Mouse (Mus musculus): ENCODE data around the gene Wfdc12. TPM values are rescaled to one million over a fixed set of nuclear protein-coding genes. Genes with fewer than 3 reads are reported as not detected.

The Wfdc12 gene
- total RNA-seq, 2 experiments from 2014 or later = not detected

DNA sequence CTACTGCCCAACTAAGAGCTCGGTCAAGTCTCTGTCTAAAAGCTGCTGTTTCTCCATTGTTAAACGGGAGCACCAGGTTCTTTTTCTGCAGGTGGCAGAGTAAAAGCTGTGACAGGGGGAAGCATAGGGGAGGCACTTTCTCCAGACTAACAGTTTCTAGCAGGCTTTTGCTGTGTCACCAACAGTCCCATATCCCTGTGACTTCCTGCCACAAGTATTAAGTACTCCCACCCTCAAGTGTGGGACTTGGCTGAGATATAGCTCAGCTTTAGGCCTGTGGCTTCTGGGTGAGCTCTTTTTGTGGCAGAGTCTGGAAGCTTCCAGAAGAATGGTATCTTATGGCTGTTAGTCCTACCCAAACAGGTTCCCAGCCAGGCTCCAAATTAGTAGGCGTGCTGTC is 14.6 kb downstream of the Wfdc12 start:
- no peak for DNase-seq

DNA sequence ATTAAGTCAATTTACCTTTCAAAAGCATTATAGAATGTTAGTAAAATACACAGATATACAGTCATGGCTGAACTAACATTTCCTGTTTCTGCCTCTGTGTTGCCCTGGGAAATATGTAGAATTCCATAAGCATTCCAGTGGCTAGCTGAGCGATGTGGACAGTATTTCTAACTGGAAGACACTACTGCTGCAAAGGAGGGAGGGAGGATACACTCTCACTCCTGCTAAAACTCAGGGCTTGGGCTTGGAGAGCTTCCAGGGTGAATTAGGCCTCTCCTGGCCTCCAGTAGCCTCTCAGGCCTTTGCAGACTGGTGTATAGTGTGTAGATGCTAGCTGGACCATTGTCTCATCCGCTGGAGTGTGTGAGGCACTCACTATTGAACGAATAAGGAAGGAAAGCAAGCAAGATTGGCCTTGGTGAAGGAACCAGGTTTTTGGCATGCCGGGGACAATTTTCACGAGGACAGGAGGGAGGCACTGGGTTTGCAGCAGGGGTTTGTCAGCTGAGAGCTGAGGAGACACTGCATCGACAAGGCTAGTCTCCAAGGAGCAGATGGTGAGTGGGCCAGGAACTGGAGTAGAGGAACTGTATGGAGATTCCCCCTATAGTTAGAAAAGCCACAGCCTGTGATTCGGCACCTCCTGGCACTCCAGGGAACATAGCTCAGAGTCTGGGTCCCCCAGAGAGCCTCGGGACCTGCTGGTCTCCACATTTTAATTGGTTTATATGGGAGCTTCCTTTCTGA is 15.6 kb downstream of the Wfdc12 start:
- DNase-seq = no peak

DNA sequence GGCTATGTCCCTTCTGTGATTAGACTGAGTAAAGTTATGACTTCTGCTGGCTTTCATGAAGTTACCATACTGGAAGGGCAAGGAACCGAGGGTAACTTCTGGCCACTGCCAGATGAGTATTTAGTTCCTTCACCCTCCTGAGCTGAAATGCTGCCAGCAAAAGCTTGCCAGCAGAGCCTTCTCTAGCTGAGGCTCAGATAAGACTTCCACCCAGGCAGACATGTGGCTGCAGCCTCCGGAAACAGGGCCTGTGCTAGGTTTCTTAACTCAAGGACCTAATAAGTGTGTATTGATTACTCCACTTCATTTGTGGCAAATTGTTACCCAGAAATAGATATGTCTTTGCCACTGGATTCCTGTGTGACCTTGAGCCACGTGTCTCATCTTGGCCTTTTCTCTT is 17.0 kb downstream of the Wfdc12 start:
- peak; percentile 29 for DNase-seq

GRCm38 (mm10) chr2:164170902-164171301 is 19.5 kb downstream of the Wfdc12 start, which contains the start of gene Kcns1:
Kcns1 (minus strand) TSS chr2:164171113.
- DNase-seq = no peak

- no peak for DNase-seq
These were observed 20.1 kb downstream of the Wfdc12 start for GRCm38 (mm10) chr2:164170326-164170725.

DNA sequence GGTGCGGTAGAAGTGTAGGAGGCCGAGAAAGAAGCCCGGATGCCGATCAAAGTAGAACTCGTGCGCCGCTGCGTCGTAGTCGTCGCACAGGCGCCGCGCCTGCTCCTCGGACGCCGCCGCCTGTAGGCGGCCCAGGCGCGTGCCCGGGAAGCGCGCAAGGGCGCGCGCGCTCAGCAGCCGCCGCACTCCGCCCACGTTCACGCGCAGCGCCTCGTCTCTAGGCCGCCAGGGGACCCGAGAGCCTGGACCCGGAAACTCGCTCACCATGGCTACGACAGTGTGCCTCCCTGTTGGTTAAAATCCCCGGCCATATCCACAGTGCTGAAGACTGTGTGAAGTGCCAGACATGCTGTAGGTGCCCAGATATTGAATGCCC is 21.8 kb downstream of the Wfdc12 start:
- no peak for DNase-seq

- no peak for DNase-seq
These were observed 22.4 kb downstream of the Wfdc12 start for GRCm38 (mm10) chr2:164167752-164168570.

GRCm38 (mm10) chr2:164164941-164165340 is 25.5 kb downstream of the Wfdc12 start:
- DNase-seq = no peak

DNA sequence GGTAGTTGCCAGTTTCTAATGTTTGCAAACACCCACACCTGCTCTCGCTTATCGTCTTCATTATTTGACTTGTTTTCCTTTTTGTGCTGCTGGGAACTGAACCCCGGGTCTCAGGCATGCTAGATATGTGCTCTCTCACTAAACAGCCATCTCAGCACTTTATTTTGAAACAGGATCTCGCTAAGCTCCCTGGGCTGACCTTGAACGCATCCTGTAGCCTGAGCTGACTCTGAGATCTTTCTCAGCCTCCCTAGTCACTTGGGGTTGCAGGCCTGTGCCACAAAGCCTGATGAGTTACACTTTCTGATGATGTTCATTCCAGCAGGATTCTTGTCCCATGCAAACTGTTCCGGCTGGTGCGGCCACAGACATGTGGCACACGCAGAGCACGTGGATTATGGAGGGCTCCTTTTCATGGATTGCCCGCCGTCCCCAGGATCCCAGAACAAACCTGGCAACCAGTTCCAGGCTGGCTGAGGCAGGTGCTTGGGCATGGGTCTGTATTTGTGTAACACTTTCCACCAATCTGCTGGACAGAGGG is 28.8 kb downstream of the Wfdc12 start:
- no peak for DNase-seq

DNA sequence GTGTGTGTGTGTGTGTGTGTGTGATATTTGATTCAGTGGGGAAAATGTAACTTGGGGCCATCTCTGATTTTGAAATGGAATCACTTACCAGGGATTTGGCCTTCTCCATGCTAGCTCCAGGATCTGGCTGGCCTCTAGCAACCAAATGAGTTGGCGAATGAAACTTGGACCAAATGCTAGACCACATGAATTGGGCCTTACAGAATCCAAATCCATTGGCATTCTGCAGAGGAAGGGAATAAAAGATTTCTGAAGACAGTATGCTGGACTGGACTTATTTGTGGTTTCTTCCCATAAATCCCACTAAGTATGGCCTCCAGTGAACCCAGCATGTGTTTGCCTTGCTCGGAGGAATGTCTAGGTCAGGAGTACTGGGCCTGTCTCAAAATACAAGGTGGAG is 31.6 kb downstream of the Wfdc12 start:
- DNase-seq = no peak

DNA sequence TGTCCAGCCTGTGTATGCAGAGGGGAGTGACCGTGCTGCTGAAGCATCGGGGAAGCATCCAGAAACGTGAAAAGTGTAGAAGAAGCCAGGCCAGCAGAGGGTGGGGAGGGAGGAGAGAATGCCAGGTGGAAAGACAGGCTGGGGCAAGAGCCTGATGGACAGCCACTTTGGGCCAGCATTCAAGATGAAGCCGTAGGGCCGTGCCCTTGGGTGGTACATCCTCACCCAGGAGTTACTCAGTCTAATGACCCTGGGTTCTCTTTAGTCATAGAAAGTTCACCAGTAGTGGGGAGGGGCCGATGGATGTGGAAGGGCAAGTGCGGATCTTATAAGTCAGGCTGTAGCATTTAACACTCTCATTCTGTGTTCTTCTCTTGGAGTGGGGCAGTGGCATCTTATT is 34.2 kb downstream of the Wfdc12 start:
- no peak for DNase-seq

- no peak for DNase-seq
These were observed 36.4 kb downstream of the Wfdc12 start for GRCm38 (mm10) chr2:164154007-164154406.

DNA sequence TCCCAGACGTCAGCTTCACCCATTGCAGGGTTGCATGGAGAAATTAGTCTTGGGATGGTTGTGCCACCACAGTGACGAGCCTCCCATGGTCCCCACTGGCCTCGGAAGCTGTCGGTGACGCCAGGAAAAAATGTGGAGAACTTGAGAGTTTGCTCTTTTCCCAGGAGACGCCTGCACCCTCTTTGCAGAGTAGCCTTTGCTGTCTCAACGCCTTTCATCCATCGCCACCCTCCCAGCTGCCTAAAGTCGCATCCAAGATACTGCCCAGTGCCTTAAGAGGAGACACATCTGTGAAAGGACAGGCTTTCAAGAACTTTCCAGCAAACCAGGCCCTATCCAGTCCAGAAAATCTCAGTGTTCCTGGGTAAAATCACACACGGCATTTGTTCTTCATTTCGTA is 38.1 kb downstream of the Wfdc12 start:
- no peak for DNase-seq

DNA sequence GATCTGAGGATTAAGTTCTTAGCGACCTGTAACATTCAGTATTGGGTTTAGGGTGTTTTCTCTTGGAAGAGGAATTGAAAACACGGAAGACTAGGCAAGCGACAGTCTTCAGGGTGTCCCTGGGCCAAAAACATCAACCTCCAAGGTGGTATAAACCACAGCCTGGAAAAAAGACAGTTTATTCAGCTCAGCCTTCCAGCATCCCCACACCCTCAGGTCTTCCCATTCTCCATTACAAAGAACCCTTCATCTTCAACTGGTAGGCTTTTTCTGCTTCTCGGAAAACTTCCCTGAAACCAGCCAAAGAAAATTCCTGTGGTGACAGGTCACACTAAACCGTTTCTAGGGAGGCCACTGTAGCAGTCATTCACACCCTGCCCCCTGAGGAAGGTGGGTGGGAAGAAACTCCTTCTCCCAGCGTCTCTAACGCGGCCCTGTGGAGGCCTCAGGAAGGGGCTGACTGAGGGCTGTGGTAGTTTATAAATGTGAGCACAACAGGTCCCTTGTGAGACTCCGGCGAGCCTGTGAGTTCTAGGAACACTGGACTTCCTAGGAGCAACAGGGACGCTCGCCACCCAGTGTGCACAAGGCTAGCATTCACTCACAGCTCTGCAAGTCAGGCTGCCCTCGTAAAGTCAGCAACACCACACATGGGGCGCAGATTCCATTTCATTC is 40.2 kb downstream of the Wfdc12 start:
- peak; percentile 19 for DNase-seq

DNA sequence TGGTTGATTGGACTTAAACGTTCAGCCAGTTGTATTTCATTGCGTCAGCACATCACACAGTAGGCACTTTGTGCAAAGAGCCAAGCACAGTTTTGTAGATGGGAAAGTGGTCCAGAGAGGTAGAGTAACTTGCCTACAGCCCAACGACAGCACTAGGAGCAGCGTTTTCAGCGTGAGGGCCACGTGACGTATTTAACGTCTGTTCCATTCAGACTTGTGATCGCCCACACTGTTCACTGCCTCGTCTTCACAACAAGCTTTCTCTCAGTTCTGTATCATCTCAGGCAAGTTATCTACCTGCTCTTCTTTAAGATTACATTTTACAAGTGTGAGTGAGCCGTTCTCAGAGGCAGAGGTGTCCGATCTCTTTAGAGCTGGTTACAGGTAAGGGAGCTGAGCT is 43.9 kb downstream of the Wfdc12 start:
- no peak for DNase-seq

GRCm38 (mm10) chr2:164144541-164144940 is 45.9 kb downstream of the Wfdc12 start:
- no peak for DNase-seq

DNA sequence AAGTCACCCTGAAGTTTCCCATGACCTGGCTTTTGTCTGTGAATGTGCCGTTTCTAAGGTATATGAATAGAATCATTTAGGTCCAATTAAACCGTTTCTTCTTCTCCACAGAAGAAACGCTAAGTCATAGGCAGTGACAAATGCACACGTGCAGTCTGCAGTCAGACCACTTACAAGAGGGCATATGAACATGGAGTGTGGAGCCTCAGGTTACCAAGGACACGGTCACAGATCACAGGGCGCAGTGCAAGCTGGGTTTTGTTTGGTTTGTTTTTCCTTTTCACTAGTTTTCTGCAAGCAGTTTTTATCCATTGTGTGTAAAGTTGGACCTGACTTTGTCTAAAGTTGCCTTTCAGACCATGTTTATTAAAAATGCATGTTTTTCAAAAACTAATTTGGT is 46.4 kb downstream of the Wfdc12 start:
- DNase-seq = no peak

GRCm38 (mm10) chr2:164142021-164142420 is 48.4 kb downstream of the Wfdc12 start:
- peak; percentile 38 for DNase-seq

Other genes with a start within 250 kb of the Wfdc12 start
- gene Ywhab, start 195.6 kb downstream of the Wfdc12 start, total RNA-seq (2021) = 100 to 1,000 TPM; 153 to 157 TPM
- 1 to 10 TPM; 1.4 to 1.8 TPM for gene Pabpc1l, start 165.2 kb downstream of the Wfdc12 start, total RNA-seq (2021)
- 10 to 100 TPM; 20.4 to 22.1 TPM for gene Stk4, start 120.3 kb downstream of the Wfdc12 start, total RNA-seq (2021)
- gene Tomm34, start 119.4 kb downstream of the Wfdc12 start, total RNA-seq (2021) = 10 to 100 TPM; 28.0 to 28.7 TPM
- under 1 TPM in 1 of 2 experiments, not detected in 1; 0.19 TPM for gene Kcns1, start 19.5 kb downstream of the Wfdc12 start, total RNA-seq (2021)
- gene Wfdc5, start 7.9 kb downstream of the Wfdc12 start, total RNA-seq (2021) = not detected
- not detected for gene Wfdc15a, start 9.5 kb upstream of the Wfdc12 start, total RNA-seq (2021)
- not detected for gene Wfdc15b, start 31.1 kb upstream of the Wfdc12 start, total RNA-seq (2021)
- not detected for gene Svs2, start 47.9 kb upstream of the Wfdc12 start, total RNA-seq (2021)
- not detected for gene Svs3b, start 66.0 kb upstream of the Wfdc12 start, total RNA-seq (2021)
- not detected for gene Svs4, start 87.9 kb upstream of the Wfdc12 start, total RNA-seq (2021)
- not detected for gene Svs3a, start 98.7 kb upstream of the Wfdc12 start, total RNA-seq (2021)
- gene Svs6, start 126.1 kb upstream of the Wfdc12 start, total RNA-seq (2021) = not detected
- gene Svs5, start 142.1 kb upstream of the Wfdc12 start, total RNA-seq (2021) = not detected
- gene Slpi, start 198.5 kb upstream of the Wfdc12 start, total RNA-seq (2021) = under 1 TPM; 0.41 to 0.83 TPM
- not detected for gene Rbpjl, start 212.5 kb upstream of the Wfdc12 start, total RNA-seq (2021)
- 1 to 10 TPM; 1.8 TPM for gene Matn4, start 214.6 kb upstream of the Wfdc12 start, total RNA-seq (2021)

Measured in heart, postnatal 4 days (tissue).